23 mouse cellular contexts compared by ENCODE assay signal in the genomic region with DNA sequence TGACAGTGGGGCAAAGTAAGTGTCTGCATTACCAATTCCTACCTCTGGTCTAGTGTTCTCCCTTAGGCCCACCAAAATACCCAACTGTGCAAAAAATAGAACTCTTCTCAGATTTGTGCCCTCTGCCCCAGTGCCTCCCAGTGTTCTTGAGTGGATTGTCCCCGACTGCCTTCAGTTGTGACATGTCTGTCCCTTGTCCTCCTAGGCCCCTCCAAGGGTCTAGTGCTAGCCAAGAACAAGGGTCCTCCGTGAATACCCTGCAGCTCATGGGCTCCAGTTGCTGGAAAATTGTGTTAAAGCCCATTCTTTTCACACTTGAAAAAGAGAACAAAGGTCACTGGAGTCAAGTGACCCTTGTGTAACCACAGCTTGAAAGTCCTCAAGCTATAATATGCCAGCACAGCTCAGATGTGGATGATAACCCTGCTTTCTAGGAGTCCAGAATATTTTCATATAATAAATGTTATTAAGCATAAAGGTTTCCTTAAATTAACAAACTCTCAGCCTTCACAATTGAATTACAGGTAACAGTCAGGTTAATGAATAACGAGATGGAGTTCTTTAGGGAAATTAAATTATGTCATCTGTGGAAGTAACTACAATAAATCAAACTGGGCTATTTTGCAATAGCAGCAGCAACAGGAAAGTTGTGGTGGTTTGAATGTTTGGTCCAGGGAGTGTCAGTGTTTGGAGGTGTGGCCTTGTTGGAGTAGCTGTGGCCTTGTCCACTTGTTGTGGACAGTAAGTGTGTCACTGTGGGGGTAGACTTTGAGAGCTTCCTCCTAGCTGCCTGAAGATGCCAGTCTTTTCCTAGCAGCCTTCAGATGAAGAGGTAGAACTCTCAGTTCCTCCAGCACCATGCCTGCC. TPM values are rescaled to one million over a fixed set of nuclear protein-coding genes. Genes with fewer than 3 reads are reported as not detected.
A peak's percentile ranks its signal among the peaks of the same experiment; 100 is the strongest.
DNase-seq lines count a peak whose midpoint lies in the region; ATAC-seq and TF ChIP-seq lines count a peak whose summit lies in the region.
"Had no signal": no experiment of that assay in that cellular context is flagged by ENCODE, and none has a peak within 500 bp of the region (broad histone marks: within the 10 kb centered on the region; RNA-seq: fewer than 3 reads in every experiment).

No protein-coding gene starts in this region.

- TF ChIP-seq EP300 in liver, postnatal 0 days (IDR thresholded peaks at IDR 0.05; ENCODE audit: low read depth) = no peak

- ATAC-seq in liver, postnatal 0 days = peak; percentile 54; the same call in 1 of the 2 replicates
- ATAC-seq in liver, embryonic 11.5 days (replicated peaks; ENCODE audit: low FRiP score) = no peak
- peak; percentile 65 for ATAC-seq in intestine, embryonic 16.5 days

- H3K27me3 ChIP-seq in liver, postnatal 0 days (ENCODE audit: insufficient read depth, low read length) = peaks cover 19% of the 10 kb centered on the region
- H3K27me3 ChIP-seq in liver, embryonic 11.5 days (replicated peaks; ENCODE audit: control insufficient read depth, insufficient read depth, low read length) = peaks cover 19% of the 10 kb centered on the region
- 0 out of 2 replicates have a peak, but pooled peaks cover 7% of the 10 kb centered on the region for H3K27me3 ChIP-seq in intestine, embryonic 16.5 days (replicated peaks; ENCODE audit: control insufficient read depth, insufficient read depth, low read length)
- H3K27me3 ChIP-seq in myocyte (ENCODE audit: control insufficient read depth, insufficient read depth, insufficient read length) = no peaks in the 10 kb centered on the region

- H3ac ChIP-seq in myocyte (ENCODE audit: control insufficient read depth, insufficient read length) = no peak overlapping the region

- no peaks in the 10 kb centered on the region for H3K79me2 ChIP-seq in myocyte (ENCODE audit: control insufficient read depth, insufficient read depth)

- peaks cover 3% of the 10 kb centered on the region; the same call in 1 of the 2 replicates for H3K4me1 ChIP-seq in liver, postnatal 0 days (ENCODE audit: insufficient read depth)
- H3K4me1 ChIP-seq in liver, embryonic 11.5 days (replicated peaks; ENCODE audit: control insufficient read depth, insufficient read depth, low read length) = peaks cover 3% of the 10 kb centered on the region
- peaks cover 30% of the 10 kb centered on the region; the same call in 1 of the 2 replicates for H3K4me1 ChIP-seq in intestine, embryonic 16.5 days (ENCODE audit: control insufficient read depth, insufficient read depth, low read length)

- H3K27ac ChIP-seq in gastrocnemius, adult 2 months = peak overlapping the region; percentile 24; the same call in 1 of the 2 replicates
- H3K27ac ChIP-seq in liver, postnatal 0 days (ENCODE audit: low read depth) = no peak overlapping the region
- no peak overlapping the region for H3K27ac ChIP-seq in liver, embryonic 11.5 days (ENCODE audit: low read depth, low read length)
- H3K27ac ChIP-seq in intestine, embryonic 16.5 days (ENCODE audit: low read length) = peak overlapping the region; percentile 92
- H3K27ac ChIP-seq: forebrain, embryonic 10.5 days; hindbrain, embryonic 13.5 days; liver, embryonic 13.5 days; macrophage had no signal

- no peak overlapping the region for H3K4me2 ChIP-seq in liver, postnatal 0 days (ENCODE audit: low read depth, low read length)
- no peak overlapping the region for H3K4me2 ChIP-seq in liver, embryonic 11.5 days
- H3K4me2 ChIP-seq in intestine, embryonic 16.5 days (ENCODE audit: low read depth, low read length) = no peak overlapping the region
- peak overlapping the region; percentile 80 for H3K4me2 ChIP-seq in myocyte (ENCODE audit: low read depth)
- H3K4me2 ChIP-seq: hindbrain, embryonic 13.5 days; liver, embryonic 13.5 days; midbrain, embryonic 11.5 days had no signal

- no peak overlapping the region for H3K9ac ChIP-seq in liver, postnatal 0 days (replicated peaks)
- no peak overlapping the region for H3K9ac ChIP-seq in liver, embryonic 11.5 days (ENCODE audit: low read depth, low read length)
- H3K9ac ChIP-seq in intestine, embryonic 16.5 days (ENCODE audit: low read depth, low read length) = no peak overlapping the region
- H3K9ac ChIP-seq: hindbrain, embryonic 13.5 days; liver, embryonic 13.5 days had no signal

- peak; percentile 53 for TF ChIP-seq POLR2A in myocyte (IDR thresholded peaks at IDR 0.05; ENCODE audit: insufficient read length, low read depth)

- no peak overlapping the region for H3K4me3 ChIP-seq in gastrocnemius, adult 2 months
- H3K4me3 ChIP-seq in liver, postnatal 0 days (ENCODE audit: low read depth, low read length) = no peak overlapping the region
- no peak overlapping the region for H3K4me3 ChIP-seq in liver, embryonic 11.5 days (ENCODE audit: low read depth, low read length)
- H3K4me3 ChIP-seq in intestine, embryonic 16.5 days (ENCODE audit: low read length) = no peak overlapping the region
- H3K4me3 ChIP-seq in myocyte = no peak overlapping the region
- H3K4me3 ChIP-seq: forebrain, embryonic 10.5 days; hindbrain, embryonic 13.5 days; liver, embryonic 13.5 days had no signal

- TF ChIP-seq CTCF in gastrocnemius, adult 2 months (IDR thresholded peaks at IDR 0.05) = peak; percentile 17; the same call in 1 of the 2 replicates
- no peak for TF ChIP-seq CTCF in liver, postnatal 0 days (IDR thresholded peaks at IDR 0.05; ENCODE audit: low read depth)

- H3K9me3 ChIP-seq in liver, postnatal 0 days (ENCODE audit: low read length) = no peaks in the 10 kb centered on the region
- no peaks in the 10 kb centered on the region for H3K9me3 ChIP-seq in liver, embryonic 11.5 days (ENCODE audit: control insufficient read depth, low read length)
- no peaks in the 10 kb centered on the region; the same call in 1 of the 2 replicates for H3K9me3 ChIP-seq in intestine, embryonic 16.5 days (ENCODE audit: control insufficient read depth, low read length)
- H3K9me3 ChIP-seq: forebrain, embryonic 10.5 days; hindbrain, embryonic 13.5 days; liver, embryonic 13.5 days had no signal

- DNase-seq in gastrocnemius, adult 2 months = no peak
- DNase-seq in gastrocnemius, postnatal 10 days = no peak
- DNase-seq in liver, postnatal 0 days = no peak
- no peak for DNase-seq in liver, embryonic 11.5 days (ENCODE audit: low spot score)
- no peak for DNase-seq in urinary bladder, postnatal 10 days (ENCODE audit: low spot score)
- DNase-seq in cerebellum, adult 11 months = no peak
- DNase-seq: B cell, adult 2 months; cerebellum, adult 9-11 months; gastrocnemius, postnatal 14 days; heart, postnatal 14 days; kidney, adult 11 months; left cerebral cortex, postnatal 4 days; liver, embryonic 13.5 days; right cerebral cortex, postnatal 14 days; thymus, adult 18-20 months had no signal

- intact Hi-C loops in gastrocnemius, adult 2 months (cut with DNase I) = no loop called here

- WGBS in liver, postnatal 0 days (ENCODE audit: insufficient replicate concordance) = 58% methylated on average over 3 of the region's 3 CpGs
- WGBS in liver, embryonic 11.5 days = 76% methylated on average over 3 of the region's 3 CpGs
- WGBS in intestine, embryonic 16.5 days = 57% methylated on average over 3 of the region's 3 CpGs

- H3K36me3 ChIP-seq in liver, postnatal 0 days (replicated peaks; ENCODE audit: insufficient read depth, low read length) = no peaks in the 10 kb centered on the region
- H3K36me3 ChIP-seq in liver, embryonic 11.5 days (ENCODE audit: control insufficient read depth, insufficient read depth, low read length) = 0 out of 2 replicates have a peak, but pooled peaks cover 2% of the 10 kb centered on the region
- H3K36me3 ChIP-seq in intestine, embryonic 16.5 days (ENCODE audit: control insufficient read depth, insufficient read depth, low read length) = no peaks in the 10 kb centered on the region
- H3K36me3 ChIP-seq in myocyte (ENCODE audit: control insufficient read depth, insufficient read depth) = no peaks in the 10 kb centered on the region
- H3K36me3 ChIP-seq: forebrain, embryonic 10.5 days; hindbrain, embryonic 13.5 days; liver, embryonic 13.5 days had no signal

TF ChIP-seq in myocyte, 11 proteins besides CTCF, POLR2A, EP300 and RAD21:
- TF ChIP-seq MAX (IDR thresholded peaks at IDR 0.05; ENCODE audit: low read depth) (no peak), MYOD1 (IDR thresholded peaks at IDR 0.05; ENCODE audit: control insufficient read depth in 1 of 3, insufficient read length in 2 of 3, low read depth in 2 of 3) (no peak), SRF (IDR thresholded peaks at IDR 0.05; ENCODE audit: control insufficient read depth, insufficient read length, low read depth) (no peak), POLR2AphosphoS2 (IDR thresholded peaks at IDR 0.05; ENCODE audit: insufficient read length, low read depth) (peak; percentile 90), MYOG (IDR thresholded peaks at IDR 0.05; ENCODE audit: control insufficient read depth in 1 of 3, insufficient read depth in 1 of 3, insufficient read length in 2 of 3, low read depth in 2 of 3) (no peak), CEBPB (IDR thresholded peaks at IDR 0.05; ENCODE audit: insufficient read depth, poor library complexity, severe bottlenecking) (peak; percentile 46; the same call in 1 of the 2 replicates), E2F4 (IDR thresholded peaks at IDR 0.05; ENCODE audit: insufficient read depth) (no peak)

RNA-seq across cellular contexts. Expression of a gene that starts 4.2 kb away (rescaled TPM):
- 10 to 100 TPM; 11.6 to 34.5 TPM for total RNA-seq in gastrocnemius, adult 2 months (2021)
- total RNA-seq in gastrocnemius, postnatal 10 days (2021) = 100 to 1,000 TPM; 135 to 142 TPM
- 0.64 TPM in 1 of 2 replicates, not detected in the other for polyA plus RNA-seq in liver, postnatal 0 days (2015; fragmentation: Nextera tagmentation; extraction: Ambion mirVana)
- polyA plus RNA-seq in liver, embryonic 11.5 days (2014; fragmentation: Nextera tagmentation; extraction: Ambion mirVana) = 4.5 and 5.2 TPM in 2 replicates
- 0.32 TPM in 2 replicates for polyA plus RNA-seq in intestine, embryonic 16.5 days (2015; fragmentation: Nextera tagmentation; extraction: Ambion mirVana)
- polyA plus RNA-seq in myocyte (2012; fragmentation: generic; extraction: Trizol) = 1,426 TPM
- total RNA-seq: heart, postnatal 14 days; left cerebral cortex, postnatal 4 days; monocyte, adult 5-6 weeks had no signal
- polyA plus RNA-seq: forebrain, embryonic 10.5 days; macrophage; midbrain, embryonic 11.5 days; urinary bladder, adult 2 months had no signal

RNA-seq across cellular contexts. Expression of a gene that starts 38.8 kb away (rescaled TPM):
- under 1 TPM; 0.42 to 0.46 TPM for total RNA-seq in gastrocnemius, adult 2 months (2021)
- total RNA-seq in gastrocnemius, postnatal 10 days (2021) = 10 to 100 TPM; 11.2 to 13.7 TPM
- 1.3 and 1.6 TPM in 2 replicates for polyA plus RNA-seq in liver, postnatal 0 days (2015; fragmentation: Nextera tagmentation; extraction: Ambion mirVana)
- polyA plus RNA-seq in liver, embryonic 11.5 days (2014; fragmentation: Nextera tagmentation; extraction: Ambion mirVana) = 1.5 and 2.1 TPM in 2 replicates
- 4.6 and 4.7 TPM in 2 replicates for polyA plus RNA-seq in intestine, embryonic 16.5 days (2015; fragmentation: Nextera tagmentation; extraction: Ambion mirVana)
- 35.8 TPM for polyA plus RNA-seq in myocyte (2012; fragmentation: generic; extraction: Trizol)

RNA-seq across cellular contexts. Expression of a gene that starts 58.7 kb away (rescaled TPM):
- total RNA-seq in gastrocnemius, adult 2 months (2021) = under 1 TPM; 0.20 to 0.31 TPM
- under 1 TPM; 0.90 to 0.96 TPM for total RNA-seq in gastrocnemius, postnatal 10 days (2021)
- 6.4 and 8.3 TPM in 2 replicates for polyA plus RNA-seq in liver, postnatal 0 days (2015; fragmentation: Nextera tagmentation; extraction: Ambion mirVana)
- 0.21 and 0.29 TPM in 2 replicates for polyA plus RNA-seq in liver, embryonic 11.5 days (2014; fragmentation: Nextera tagmentation; extraction: Ambion mirVana)
- 6.8 and 8.2 TPM in 2 replicates for polyA plus RNA-seq in intestine, embryonic 16.5 days (2015; fragmentation: Nextera tagmentation; extraction: Ambion mirVana)
- 4.5 TPM for polyA plus RNA-seq in myocyte (2012; fragmentation: generic; extraction: Trizol)
- total RNA-seq: monocyte, adult 5-6 weeks had no signal
- polyA plus RNA-seq: macrophage had no signal

Comparison
In these comparisons a context has a peak if more than half of its experiments do, and no peak if none do; other contexts are left out.
1. H3K27ac ChIP-seq: peak in gastrocnemius, adult 2 months (single experiment) and intestine, embryonic 16.5 days (single experiment); none in liver, postnatal 0 days (single experiment) and liver, embryonic 11.5 days (single experiment).
2. RNA of a gene that starts 4.2 kb away (polyA plus RNA-seq): 1,426 TPM in myocyte (single experiment); 4.5 to 5.2 TPM in liver, embryonic 11.5 days, 0.32 TPM in intestine, embryonic 16.5 days and 0.64 TPM in liver, postnatal 0 days; every median in the first group is over 100 times any median in the second.